Mouse (Mus musculus): ENCODE results near the gene Ptprn2. TPM values are rescaled to one million over a fixed set of nuclear protein-coding genes. Genes with fewer than 3 reads are reported as not detected.

Gene Ptprn2
- polyA plus RNA-seq, 1 experiment = not detected

GRCm38 (mm10) chr12:116653684-116654083, 168.2 kb downstream of the Ptprn2 start:
- no peak for TF ChIP-seq CTCF (IDR thresholded peaks at IDR 0.05; ENCODE audit: low read depth, low read length)
- no peak for TF ChIP-seq POLR2A (IDR thresholded peaks at IDR 0.05; ENCODE audit: borderline replicate concordance, low read depth, low read length)
- Histone ChIP-seq H3K27ac (ENCODE audit: insufficient read depth, low read depth, low read length) (no peak overlapping the region), H3K4me1 (ENCODE audit: control insufficient read depth, insufficient read depth, low read length) (no peaks in the 10 kb centered on the region), H3K4me3 (ENCODE audit: insufficient read depth, low read length) (no peak overlapping the region)

GRCm38 (mm10) chr12:116660076-116660475, 174.6 kb downstream of the Ptprn2 start:
- TF ChIP-seq POLR2A (IDR thresholded peaks at IDR 0.05; ENCODE audit: borderline replicate concordance, low read depth, low read length) = no peak
- TF ChIP-seq CTCF (IDR thresholded peaks at IDR 0.05; ENCODE audit: low read depth, low read length) = no peak
- no peaks in the 10 kb centered on the region for H3K4me1 ChIP-seq (ENCODE audit: control insufficient read depth, insufficient read depth, low read length)
- H3K27ac ChIP-seq (ENCODE audit: insufficient read depth, low read depth, low read length) = no peak overlapping the region
- no peak overlapping the region for H3K4me3 ChIP-seq (ENCODE audit: insufficient read depth, low read length)

- H3K4me3 ChIP-seq (ENCODE audit: insufficient read depth, low read length) = no peak overlapping the region
- no peak overlapping the region for H3K27ac ChIP-seq (ENCODE audit: insufficient read depth, low read depth, low read length)
- H3K4me1 ChIP-seq (ENCODE audit: control insufficient read depth, insufficient read depth, low read length) = no peaks in the 10 kb centered on the region
- no peak for TF ChIP-seq CTCF (IDR thresholded peaks at IDR 0.05; ENCODE audit: low read depth, low read length)
These were observed 175.5 kb downstream of the Ptprn2 start for GRCm38 (mm10) chr12:116661018-116661417.

GRCm38 (mm10) chr12:116677701-116678100, 192.2 kb downstream of the Ptprn2 start:
- no peak overlapping the region for H3K4me3 ChIP-seq (ENCODE audit: insufficient read depth, low read length)
- TF ChIP-seq POLR2A (IDR thresholded peaks at IDR 0.05; ENCODE audit: borderline replicate concordance, low read depth, low read length) (no peak), CTCF (IDR thresholded peaks at IDR 0.05; ENCODE audit: low read depth, low read length) (no peak)
- no peaks in the 10 kb centered on the region for H3K4me1 ChIP-seq (ENCODE audit: control insufficient read depth, insufficient read depth, low read length)
- no peak overlapping the region for H3K27ac ChIP-seq (ENCODE audit: insufficient read depth, low read depth, low read length)

- no peak for TF ChIP-seq POLR2A (IDR thresholded peaks at IDR 0.05; ENCODE audit: borderline replicate concordance, low read depth, low read length)
- TF ChIP-seq CTCF (IDR thresholded peaks at IDR 0.05; ENCODE audit: low read depth, low read length) = no peak
- H3K4me3 ChIP-seq (ENCODE audit: insufficient read depth, low read length) = no peak overlapping the region
- no peak overlapping the region for H3K27ac ChIP-seq (ENCODE audit: insufficient read depth, low read depth, low read length)
- no peaks in the 10 kb centered on the region for H3K4me1 ChIP-seq (ENCODE audit: control insufficient read depth, insufficient read depth, low read length)
These were observed 204.3 kb downstream of the Ptprn2 start for GRCm38 (mm10) chr12:116689832-116690231.

GRCm38 (mm10) chr12:116709535-116709934, 224.0 kb downstream of the Ptprn2 start:
- TF ChIP-seq POLR2A (IDR thresholded peaks at IDR 0.05; ENCODE audit: borderline replicate concordance, low read depth, low read length) = no peak
- no peak for TF ChIP-seq CTCF (IDR thresholded peaks at IDR 0.05; ENCODE audit: low read depth, low read length)
- no peak overlapping the region for H3K27ac ChIP-seq (ENCODE audit: insufficient read depth, low read depth, low read length)
- H3K4me3 ChIP-seq (ENCODE audit: insufficient read depth, low read length) = no peak overlapping the region
- H3K4me1 ChIP-seq (ENCODE audit: control insufficient read depth, insufficient read depth, low read length) = no peaks in the 10 kb centered on the region

GRCm38 (mm10) chr12:116710716-116711115, 225.2 kb downstream of the Ptprn2 start:
- Histone ChIP-seq H3K4me3 (ENCODE audit: insufficient read depth, low read length) (no peak overlapping the region), H3K4me1 (ENCODE audit: control insufficient read depth, insufficient read depth, low read length) (no peaks in the 10 kb centered on the region), H3K27ac (ENCODE audit: insufficient read depth, low read depth, low read length) (no peak overlapping the region)
- no peak for TF ChIP-seq CTCF (IDR thresholded peaks at IDR 0.05; ENCODE audit: low read depth, low read length)
- TF ChIP-seq POLR2A (IDR thresholded peaks at IDR 0.05; ENCODE audit: borderline replicate concordance, low read depth, low read length) = no peak

- no peak overlapping the region for H3K4me3 ChIP-seq (ENCODE audit: insufficient read depth, low read length)
- H3K4me1 ChIP-seq (ENCODE audit: control insufficient read depth, insufficient read depth, low read length) = no peaks in the 10 kb centered on the region
- TF ChIP-seq POLR2A (IDR thresholded peaks at IDR 0.05; ENCODE audit: borderline replicate concordance, low read depth, low read length) (no peak), CTCF (IDR thresholded peaks at IDR 0.05; ENCODE audit: low read depth, low read length) (no peak)
- no peak overlapping the region for H3K27ac ChIP-seq (ENCODE audit: insufficient read depth, low read depth, low read length)
These were observed 225.6 kb downstream of the Ptprn2 start for GRCm38 (mm10) chr12:116711133-116711532.

- H3K4me1 ChIP-seq (ENCODE audit: control insufficient read depth, insufficient read depth, low read length) = no peaks in the 10 kb centered on the region
- H3K27ac ChIP-seq (ENCODE audit: insufficient read depth, low read depth, low read length) = no peak overlapping the region
- no peak overlapping the region for H3K4me3 ChIP-seq (ENCODE audit: insufficient read depth, low read length)
- TF ChIP-seq POLR2A (IDR thresholded peaks at IDR 0.05; ENCODE audit: borderline replicate concordance, low read depth, low read length) (no peak), CTCF (IDR thresholded peaks at IDR 0.05; ENCODE audit: low read depth, low read length) (no peak)
These were observed 227.6 kb downstream of the Ptprn2 start for GRCm38 (mm10) chr12:116713096-116713495.

- H3K4me3 ChIP-seq (ENCODE audit: insufficient read depth, low read length) = no peak overlapping the region
- TF ChIP-seq POLR2A (IDR thresholded peaks at IDR 0.05; ENCODE audit: borderline replicate concordance, low read depth, low read length) = no peak
- no peak for TF ChIP-seq CTCF (IDR thresholded peaks at IDR 0.05; ENCODE audit: low read depth, low read length)
- H3K4me1 ChIP-seq (ENCODE audit: control insufficient read depth, insufficient read depth, low read length) = no peaks in the 10 kb centered on the region
- no peak overlapping the region for H3K27ac ChIP-seq (ENCODE audit: insufficient read depth, low read depth, low read length)
These were observed 235.5 kb downstream of the Ptprn2 start for GRCm38 (mm10) chr12:116721062-116721461.

GRCm38 (mm10) chr12:116740141-116740540, 254.6 kb downstream of the Ptprn2 start:
- H3K4me1 ChIP-seq (ENCODE audit: control insufficient read depth, insufficient read depth, low read length) = no peaks in the 10 kb centered on the region
- H3K27ac ChIP-seq (ENCODE audit: insufficient read depth, low read depth, low read length) = no peak overlapping the region
- TF ChIP-seq CTCF (IDR thresholded peaks at IDR 0.05; ENCODE audit: low read depth, low read length) = no peak
- no peak for TF ChIP-seq POLR2A (IDR thresholded peaks at IDR 0.05; ENCODE audit: borderline replicate concordance, low read depth, low read length)
- no peak overlapping the region for H3K4me3 ChIP-seq (ENCODE audit: insufficient read depth, low read length)

Data from bone marrow macrophage, adult 2 months (primary cell).